Mouse (Mus musculus): ENCODE results near the gene 1700003H04Rik.

DNA sequence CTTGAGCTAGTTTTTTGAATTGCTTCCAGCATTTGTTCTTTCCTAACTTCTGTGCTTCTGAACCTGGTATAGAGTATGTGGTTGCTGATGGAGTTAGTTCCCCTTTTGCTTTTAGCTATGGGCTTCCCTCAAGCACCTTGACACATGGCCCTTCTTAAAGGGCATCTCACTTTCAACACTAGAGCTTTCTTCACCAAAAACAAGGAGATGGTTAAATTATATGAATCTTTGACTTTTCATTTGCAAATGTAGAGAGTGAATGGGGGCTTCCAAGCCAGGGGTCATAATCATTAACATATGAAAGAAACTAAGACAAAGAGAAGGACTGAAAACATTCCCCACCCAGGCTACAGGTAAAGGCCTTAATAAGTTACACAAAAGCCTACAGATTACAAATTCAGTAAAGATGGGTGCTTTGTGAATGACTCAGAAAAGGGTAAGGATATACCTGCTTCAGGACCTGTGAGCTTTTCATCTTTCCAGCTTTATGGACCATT, 25.2 kb upstream of the 1700003H04Rik start:
- TF ChIP-seq CTCF (IDR thresholded peaks at IDR 0.05; ENCODE audit: low read depth, low read length): no peak
- TF ChIP-seq POLR2A (IDR thresholded peaks at IDR 0.05; ENCODE audit: borderline replicate concordance, low read depth, low read length): no peak
